Mouse (Mus musculus) cortical plate, adult 2 months (tissue): ENCODE results near the gene Olfr153. TPM values are rescaled to one million over a fixed set of nuclear protein-coding genes. Genes with fewer than 3 reads are reported as not detected.

Experiments used
- polyA plus RNA-seq: library from polyadenylated mRNA; depleted of rRNA; stranded (reverse); fragments of >200 nt; gene quantifications from 2 replicates; pipeline ENCODE4 v1.2.3, GENCODE M21; 2012; rRNA removed

Gene Olfr153
- polyA plus RNA-seq, 1 experiment: not detected

Other genes starting within 250 kb of the Olfr153 start
- not detected in 2 replicates for gene Olfr1118, start 224.2 kb upstream of the Olfr153 start, polyA plus RNA-seq
- gene Olfr1120, start 177.0 kb upstream of the Olfr153 start, polyA plus RNA-seq: not detected in 2 replicates
- not detected in 2 replicates for gene Olfr1121, start 161.9 kb upstream of the Olfr153 start, polyA plus RNA-seq
- not detected in 2 replicates for gene Olfr1122, start 145.9 kb upstream of the Olfr153 start, polyA plus RNA-seq
- not detected in 2 replicates for gene Olfr1123, start 115.2 kb upstream of the Olfr153 start, polyA plus RNA-seq
- gene Olfr1124, start 101.5 kb upstream of the Olfr153 start, polyA plus RNA-seq: not detected in 2 replicates
- not detected in 2 replicates for gene Olfr1126, start 77.8 kb upstream of the Olfr153 start, polyA plus RNA-seq
- not detected in 2 replicates for gene Pramel7, start 34.7 kb upstream of the Olfr153 start, polyA plus RNA-seq
- not detected in 2 replicates for gene Pramel6, start 25.2 kb upstream of the Olfr153 start, polyA plus RNA-seq
- gene Olfr1128, start 13.7 kb downstream of the Olfr153 start, polyA plus RNA-seq: not detected in 2 replicates
- not detected in 2 replicates for gene Olfr1129, start 42.1 kb downstream of the Olfr153 start, polyA plus RNA-seq
- not detected in 2 replicates for gene Olfr1130, start 74.4 kb downstream of the Olfr153 start, polyA plus RNA-seq
- gene Olfr1131, start 95.3 kb downstream of the Olfr153 start, polyA plus RNA-seq: not detected in 2 replicates
- gene Olfr1132, start 105.7 kb downstream of the Olfr153 start, polyA plus RNA-seq: not detected in 2 replicates
- gene Olfr1133, start 115.6 kb downstream of the Olfr153 start, polyA plus RNA-seq: not detected in 2 replicates
- gene Olfr1134, start 126.7 kb downstream of the Olfr153 start, polyA plus RNA-seq: not detected in 2 replicates
- gene Olfr1135, start 141.9 kb downstream of the Olfr153 start, polyA plus RNA-seq: not detected in 2 replicates
- not detected in 2 replicates for gene Olfr1136, start 162.2 kb downstream of the Olfr153 start, polyA plus RNA-seq
- not detected in 2 replicates for gene Olfr1137, start 181.4 kb downstream of the Olfr153 start, polyA plus RNA-seq
- not detected in 2 replicates for gene Olfr1138, start 208.2 kb downstream of the Olfr153 start, polyA plus RNA-seq
- gene Olfr1140, start 212.0 kb downstream of the Olfr153 start, polyA plus RNA-seq: not detected in 2 replicates
- not detected in 2 replicates for gene Olfr1141, start 222.2 kb downstream of the Olfr153 start, polyA plus RNA-seq
- not detected in 2 replicates for gene Olfr152, start 247.7 kb downstream of the Olfr153 start, polyA plus RNA-seq